Comparison of ENCODE assay signal across 28 mouse cellular contexts in genomic region chr10:61027215-61027614, GRCm38 (mm10).
DNase-seq lines count a peak whose midpoint lies in the region; ATAC-seq and TF ChIP-seq lines count a peak whose summit lies in the region.
"Had no signal": no experiment of that assay in that cellular context is flagged by ENCODE, and none has a peak within 500 bp of the region (broad histone marks: within the 10 kb centered on the region; RNA-seq: fewer than 3 reads in every experiment).

No protein-coding gene starts in this region.

- no peaks in the 10 kb centered on the region for H3K27me3 ChIP-seq in forebrain, embryonic 15.5 days
- no peaks in the 10 kb centered on the region for H3K27me3 ChIP-seq in forebrain, embryonic 11.5 days (ENCODE audit: control insufficient read depth, insufficient read depth, low read length)
- no peaks in the 10 kb centered on the region for H3K27me3 ChIP-seq in hindbrain, postnatal 0 days (ENCODE audit: insufficient read depth, low read length)
- 0 out of 2 replicates have a peak, but pooled peaks cover 7% of the 10 kb centered on the region for H3K27me3 ChIP-seq in hindbrain, embryonic 10.5 days (ENCODE audit: insufficient read depth, poor library complexity, severe bottlenecking)
- no peaks in the 10 kb centered on the region for H3K27me3 ChIP-seq in heart, embryonic 15.5 days
- H3K27me3 ChIP-seq in intestine, embryonic 16.5 days (replicated peaks; ENCODE audit: control insufficient read depth, insufficient read depth, low read length) = no peaks in the 10 kb centered on the region
- H3K27me3 ChIP-seq: liver, embryonic 13.5 days; lung, embryonic 15.5 days; midbrain, embryonic 13.5 days had no signal

- H3K27ac ChIP-seq in forebrain, embryonic 15.5 days (replicated peaks) = 0 out of 2 replicates have a peak overlapping the region, but pooled peaks have one; percentile 19
- no peak overlapping the region for H3K27ac ChIP-seq in forebrain, embryonic 11.5 days (ENCODE audit: low read depth, low read length)
- H3K27ac ChIP-seq in hindbrain, postnatal 0 days = no peak overlapping the region
- H3K27ac ChIP-seq in hindbrain, embryonic 10.5 days = no peak overlapping the region
- peak overlapping the region; percentile 33; the same call in 1 of the 2 replicates for H3K27ac ChIP-seq in heart, embryonic 15.5 days
- no peak overlapping the region for H3K27ac ChIP-seq in intestine, embryonic 16.5 days (ENCODE audit: low read length)
- H3K27ac ChIP-seq: kidney, postnatal 0 days; liver, embryonic 13.5 days; lung, embryonic 15.5 days; midbrain, embryonic 13.5 days; stomach, postnatal 0 days had no signal

- ATAC-seq in forebrain, embryonic 15.5 days (replicated peaks) = 0 out of 2 replicates have a peak, but pooled peaks have one; percentile 32
- no peak for ATAC-seq in forebrain, embryonic 11.5 days (replicated peaks; ENCODE audit: low FRiP score)
- 0 out of 2 replicates have a peak, but pooled peaks have one; percentile 38 for ATAC-seq in hindbrain, postnatal 0 days
- ATAC-seq in heart, embryonic 15.5 days (replicated peaks; ENCODE audit: insufficient number of reproducible peaks, insufficient read depth, low FRiP score, low read depth) = 0 out of 2 replicates have a peak, but pooled peaks have one; percentile 49
- ATAC-seq in intestine, embryonic 16.5 days = no peak
- ATAC-seq: activated CD4-positive, CD25-positive, alpha-beta regulatory T cell, adult 4 months; hindbrain, embryonic 16.5 days; midbrain, embryonic 13.5 days had no signal

- H3K9me3 ChIP-seq in forebrain, embryonic 15.5 days = no peaks in the 10 kb centered on the region
- no peaks in the 10 kb centered on the region for H3K9me3 ChIP-seq in forebrain, embryonic 11.5 days (ENCODE audit: control insufficient read depth, low read length)
- H3K9me3 ChIP-seq in hindbrain, postnatal 0 days (ENCODE audit: low read length) = no peaks in the 10 kb centered on the region
- H3K9me3 ChIP-seq in hindbrain, embryonic 10.5 days = no peaks in the 10 kb centered on the region
- no peaks in the 10 kb centered on the region for H3K9me3 ChIP-seq in heart, embryonic 15.5 days (replicated peaks)
- no peaks in the 10 kb centered on the region for H3K9me3 ChIP-seq in intestine, embryonic 16.5 days (ENCODE audit: control insufficient read depth, low read length)
- H3K9me3 ChIP-seq: liver, embryonic 13.5 days; lung, embryonic 15.5 days; megakaryocyte, embryonic 14.5 days; midbrain, embryonic 13.5 days had no signal

- H3K4me2 ChIP-seq in forebrain, embryonic 15.5 days (replicated peaks) = no peak overlapping the region
- no peak overlapping the region for H3K4me2 ChIP-seq in forebrain, embryonic 11.5 days (ENCODE audit: low read depth, low read length, severe bottlenecking)
- H3K4me2 ChIP-seq in hindbrain, postnatal 0 days (ENCODE audit: low read depth, low read length) = no peak overlapping the region
- no peak overlapping the region for H3K4me2 ChIP-seq in heart, embryonic 15.5 days
- H3K4me2 ChIP-seq in intestine, embryonic 16.5 days (ENCODE audit: low read depth, low read length) = no peak overlapping the region
- H3K4me2 ChIP-seq: liver, embryonic 13.5 days; lung, embryonic 15.5 days; midbrain, embryonic 13.5 days had no signal

- 57% methylated on average over 6 of the region's 6 CpGs for WGBS in forebrain, embryonic 15.5 days
- WGBS in forebrain, embryonic 11.5 days = 84% methylated on average over 6 of the region's 6 CpGs
- WGBS in hindbrain, postnatal 0 days = 65% methylated on average over 6 of the region's 6 CpGs
- WGBS in hindbrain, embryonic 10.5 days = 90% methylated on average over 6 of the region's 6 CpGs
- 53% methylated on average over 6 of the region's 6 CpGs for WGBS in heart, embryonic 15.5 days
- 82% methylated on average over 6 of the region's 6 CpGs for WGBS in intestine, embryonic 16.5 days

- H3K4me1 ChIP-seq in forebrain, embryonic 15.5 days = peaks cover 6% of the 10 kb centered on the region; the same call in 1 of the 2 replicates
- H3K4me1 ChIP-seq in forebrain, embryonic 11.5 days (replicated peaks; ENCODE audit: control insufficient read depth, insufficient read depth, low read length) = no peaks in the 10 kb centered on the region
- no peaks in the 10 kb centered on the region; the same call in 1 of the 2 replicates for H3K4me1 ChIP-seq in hindbrain, postnatal 0 days (ENCODE audit: insufficient read depth, low read length)
- H3K4me1 ChIP-seq in hindbrain, embryonic 10.5 days (replicated peaks) = 0 out of 2 replicates have a peak, but pooled peaks cover 3% of the 10 kb centered on the region
- H3K4me1 ChIP-seq in heart, embryonic 15.5 days (replicated peaks) = peaks cover 24% of the 10 kb centered on the region
- no peaks in the 10 kb centered on the region for H3K4me1 ChIP-seq in intestine, embryonic 16.5 days (ENCODE audit: control insufficient read depth, insufficient read depth, low read length)
- H3K4me1 ChIP-seq: liver, embryonic 13.5 days; lung, embryonic 15.5 days; megakaryocyte, embryonic 14.5 days; midbrain, embryonic 13.5 days had no signal

- no peak overlapping the region for H3K9ac ChIP-seq in forebrain, embryonic 15.5 days (replicated peaks)
- no peak overlapping the region for H3K9ac ChIP-seq in forebrain, embryonic 11.5 days (ENCODE audit: low read length)
- no peak overlapping the region for H3K9ac ChIP-seq in hindbrain, postnatal 0 days (replicated peaks; ENCODE audit: low read length)
- H3K9ac ChIP-seq in heart, embryonic 15.5 days = no peak overlapping the region
- H3K9ac ChIP-seq in intestine, embryonic 16.5 days (ENCODE audit: low read depth, low read length) = no peak overlapping the region
- H3K9ac ChIP-seq: liver, embryonic 13.5 days; lung, embryonic 15.5 days; midbrain, embryonic 13.5 days had no signal

- no peaks in the 10 kb centered on the region for H3K36me3 ChIP-seq in forebrain, embryonic 15.5 days
- H3K36me3 ChIP-seq in forebrain, embryonic 11.5 days (ENCODE audit: control insufficient read depth, insufficient read depth, low read length) = no peaks in the 10 kb centered on the region
- H3K36me3 ChIP-seq in hindbrain, postnatal 0 days (ENCODE audit: insufficient read depth, low read length) = no peaks in the 10 kb centered on the region
- H3K36me3 ChIP-seq in hindbrain, embryonic 10.5 days = no peaks in the 10 kb centered on the region
- no peaks in the 10 kb centered on the region for H3K36me3 ChIP-seq in heart, embryonic 15.5 days
- no peaks in the 10 kb centered on the region for H3K36me3 ChIP-seq in intestine, embryonic 16.5 days (ENCODE audit: control insufficient read depth, insufficient read depth, low read length)
- H3K36me3 ChIP-seq: G1E; liver, embryonic 13.5 days; lung, embryonic 15.5 days; midbrain, embryonic 13.5 days had no signal

- no peak overlapping the region for H3K4me3 ChIP-seq in forebrain, embryonic 15.5 days
- no peak overlapping the region for H3K4me3 ChIP-seq in forebrain, embryonic 11.5 days (ENCODE audit: low read depth, low read length)
- no peak overlapping the region for H3K4me3 ChIP-seq in hindbrain, postnatal 0 days (ENCODE audit: low read length)
- H3K4me3 ChIP-seq in hindbrain, embryonic 10.5 days = no peak overlapping the region
- no peak overlapping the region for H3K4me3 ChIP-seq in heart, embryonic 15.5 days
- H3K4me3 ChIP-seq in intestine, embryonic 16.5 days (ENCODE audit: low read length) = no peak overlapping the region
- H3K4me3 ChIP-seq: liver, embryonic 13.5 days; lung, embryonic 15.5 days; megakaryocyte, embryonic 14.5 days; midbrain, embryonic 13.5 days had no signal

- DNase-seq in forebrain, embryonic 11.5 days (ENCODE audit: low spot score) = no peak
- DNase-seq in hindbrain, postnatal 0 days (ENCODE audit: low spot score) = no peak
- no peak for DNase-seq in hindbrain, embryonic 10.5 days (ENCODE audit: low spot score)
- DNase-seq in heart, postnatal 4 days = peak; percentile 41
- DNase-seq in adrenal gland, postnatal 10 days = no peak
- DNase-seq: adrenal gland, adult 8-10 months; B cell, adult 2 months; cerebellum, adult 2 months; cerebellum, postnatal 25 days; embryo, embryonic 11 days; gastrocnemius, postnatal 10 days; kidney, adult 11 months; layer of hippocampus, adult 9-11 months; liver, embryonic 13.5 days; lung, postnatal 36 days; right cerebral cortex, postnatal 14 days; thymus, adult 2 months had no signal

- TF ChIP-seq CTCF in hindbrain, postnatal 0 days (IDR thresholded peaks at IDR 0.05; ENCODE audit: low read depth) = no peak

Comparison
In these comparisons a context has a peak if more than half of its experiments do, and no peak if none do; other contexts are left out.
1. ATAC-seq: peak in forebrain, embryonic 15.5 days (single experiment), hindbrain, postnatal 0 days (single experiment) and heart, embryonic 15.5 days (single experiment); none in forebrain, embryonic 11.5 days (single experiment) and intestine, embryonic 16.5 days (single experiment).
2. H3K27ac ChIP-seq: peak in forebrain, embryonic 15.5 days (single experiment) and heart, embryonic 15.5 days (single experiment); none in forebrain, embryonic 11.5 days (single experiment), hindbrain, postnatal 0 days (single experiment), hindbrain, embryonic 10.5 days (single experiment) and intestine, embryonic 16.5 days (single experiment).